Mouse (Mus musculus): ENCODE data around the gene Cdipt.

Gene Cdipt

GRCm38 (mm10) chr7:126975893-126975949 lies at the start of gene Cdipt:
Cdipt (plus strand) TSS chr7:126975914.
- DNase-seq (ENCODE audit: low spot score), result no peak

GRCm38 (mm10) chr7:126926299-126926698 lies 49.4 kb upstream of the Cdipt start:
- DNase-seq (ENCODE audit: low spot score), result no peak

DNA sequence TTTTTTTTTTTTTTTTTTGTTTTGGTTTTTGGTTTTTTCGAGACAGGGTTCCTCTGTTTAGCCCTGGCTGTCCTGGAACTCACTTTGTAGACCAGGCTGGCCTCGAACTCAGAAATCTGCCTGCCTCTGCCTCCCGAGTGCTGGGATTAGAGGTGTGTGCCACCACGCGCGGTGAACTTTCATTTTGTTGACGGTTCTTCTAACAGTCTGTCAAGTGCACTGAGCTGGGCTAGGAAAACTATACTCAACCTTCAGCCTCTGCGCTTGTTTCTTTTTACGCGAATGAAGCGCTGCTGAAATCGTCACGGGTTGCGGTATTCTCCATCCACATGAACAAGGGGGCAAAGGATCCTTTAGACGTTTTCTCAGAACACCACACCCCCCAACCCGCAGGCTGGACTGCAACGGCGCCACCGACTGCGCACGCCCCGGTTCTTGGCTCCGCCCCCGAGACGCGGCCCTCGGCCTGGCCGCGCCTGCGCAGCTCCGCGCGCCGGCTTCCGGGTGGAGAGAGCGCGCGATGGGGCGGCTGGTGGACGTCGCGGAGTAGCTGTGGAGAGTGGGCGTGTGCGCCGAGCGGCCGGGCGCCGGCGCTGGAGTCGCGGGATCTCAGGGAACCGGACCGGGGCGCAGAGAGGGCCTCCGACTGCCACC lies 47.2 kb upstream of the Cdipt start, which contains the start of gene Kctd13:
Gene Kctd13, plus strand, starts transcription at position 496 of the 654 bp plus-strand sequence.
- DNase-seq (ENCODE audit: low spot score), result no peak

GRCm38 (mm10) chr7:126929046-126929445 lies 46.7 kb upstream of the Cdipt start:
- no peak for DNase-seq (ENCODE audit: low spot score)

GRCm38 (mm10) chr7:126932652-126933051 lies 43.1 kb upstream of the Cdipt start:
- no peak for DNase-seq (ENCODE audit: low spot score)

GRCm38 (mm10) chr7:126941171-126941570 lies 34.5 kb upstream of the Cdipt start:
- DNase-seq (ENCODE audit: low spot score), result no peak

GRCm38 (mm10) chr7:126941801-126942200 lies 33.9 kb upstream of the Cdipt start:
- no peak for DNase-seq (ENCODE audit: low spot score)

DNA sequence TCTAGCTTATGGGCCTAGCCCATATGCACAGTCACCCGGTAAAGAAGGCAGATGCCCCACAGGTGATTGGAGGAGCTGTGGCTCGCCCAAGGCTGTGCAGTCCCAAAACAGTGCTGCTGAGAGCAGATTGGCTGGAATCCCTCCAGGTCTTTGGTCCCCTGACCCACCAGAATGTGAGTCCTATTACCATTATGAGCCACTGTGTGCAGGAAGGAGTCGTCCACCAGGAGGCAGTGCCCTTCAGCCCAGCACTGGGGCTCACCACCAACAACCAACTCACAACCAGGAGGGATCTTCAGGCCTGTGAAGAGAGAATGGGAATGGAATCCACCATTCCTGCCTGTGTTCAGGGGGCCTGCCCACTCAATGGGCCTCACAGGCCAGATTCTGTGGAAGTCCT lies 29.2 kb upstream of the Cdipt start:
- no peak for DNase-seq (ENCODE audit: low spot score)

GRCm38 (mm10) chr7:126948626-126949025 lies 27.1 kb upstream of the Cdipt start:
- no peak for DNase-seq (ENCODE audit: low spot score)

DNA sequence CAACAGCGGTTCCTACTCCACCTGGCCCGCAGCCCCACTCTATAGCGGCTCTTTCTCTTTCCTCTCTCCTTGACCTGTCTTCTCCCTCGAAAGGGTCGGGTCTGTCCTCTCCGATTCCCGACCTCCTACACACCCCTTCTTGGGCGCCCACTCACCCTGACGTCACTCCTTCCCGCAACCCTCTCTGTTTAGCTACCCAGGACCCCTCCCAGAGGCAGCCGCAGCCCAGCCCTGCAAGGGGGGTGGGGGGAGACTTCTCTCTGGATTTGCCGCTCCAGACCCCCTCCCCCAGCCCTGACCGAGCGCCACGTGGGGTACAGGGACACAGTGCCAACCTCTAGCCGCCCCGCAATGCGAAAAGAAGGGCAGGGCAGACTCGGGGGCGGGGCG lies 26.3 kb upstream of the Cdipt start, which contains the start of gene Asphd1:
Gene Asphd1, minus strand, starts transcription at position 180 of the 390 bp plus-strand sequence.
- no peak for DNase-seq (ENCODE audit: low spot score)

DNA sequence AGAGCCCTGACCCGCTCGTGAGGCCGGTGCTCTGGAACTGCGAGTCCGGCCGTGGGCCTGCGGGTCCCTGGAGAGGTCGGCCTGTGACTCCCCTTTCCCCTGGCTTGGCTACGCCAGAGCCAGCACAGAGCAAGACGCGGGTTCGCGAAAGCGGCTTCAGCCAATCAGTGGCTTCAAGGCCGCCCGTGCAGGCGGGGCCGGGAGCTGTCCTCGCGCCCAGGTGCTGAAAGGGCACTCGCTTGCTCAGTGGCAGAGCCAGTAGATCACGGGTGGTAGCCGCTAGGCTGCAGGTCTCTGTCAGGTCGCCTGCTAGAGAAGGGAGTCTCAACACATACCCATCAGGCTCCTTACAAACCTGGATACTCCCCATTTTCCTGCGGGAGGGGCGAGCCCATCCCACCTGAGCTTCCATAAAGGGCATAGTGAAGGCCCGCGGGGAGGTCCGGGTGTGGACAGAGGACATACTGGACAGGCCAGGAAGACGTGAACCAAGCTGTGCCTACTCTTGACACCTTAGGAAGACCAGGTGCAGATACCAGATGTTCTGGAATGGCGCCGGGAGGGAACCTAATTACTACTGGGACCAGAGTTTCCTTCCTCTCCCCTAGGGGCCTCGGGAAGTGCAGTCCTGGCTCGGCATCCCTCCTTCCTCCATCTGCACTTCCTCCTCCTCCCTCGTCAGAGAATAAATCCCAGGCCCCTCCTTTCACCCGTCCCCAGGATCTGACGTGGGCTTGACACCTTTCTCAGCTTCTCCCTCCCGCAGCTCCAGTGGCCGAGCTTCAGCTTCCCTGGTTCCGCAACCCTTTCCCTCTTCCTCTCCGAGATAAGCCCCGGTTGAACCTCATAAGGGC lies 25.7 kb upstream of the Cdipt start, which contains the start of gene Sez6l2:
Gene Sez6l2, plus strand, starts transcription at position 771 of the 854 bp plus-strand sequence.
- DNase-seq (ENCODE audit: low spot score), result no peak

DNA sequence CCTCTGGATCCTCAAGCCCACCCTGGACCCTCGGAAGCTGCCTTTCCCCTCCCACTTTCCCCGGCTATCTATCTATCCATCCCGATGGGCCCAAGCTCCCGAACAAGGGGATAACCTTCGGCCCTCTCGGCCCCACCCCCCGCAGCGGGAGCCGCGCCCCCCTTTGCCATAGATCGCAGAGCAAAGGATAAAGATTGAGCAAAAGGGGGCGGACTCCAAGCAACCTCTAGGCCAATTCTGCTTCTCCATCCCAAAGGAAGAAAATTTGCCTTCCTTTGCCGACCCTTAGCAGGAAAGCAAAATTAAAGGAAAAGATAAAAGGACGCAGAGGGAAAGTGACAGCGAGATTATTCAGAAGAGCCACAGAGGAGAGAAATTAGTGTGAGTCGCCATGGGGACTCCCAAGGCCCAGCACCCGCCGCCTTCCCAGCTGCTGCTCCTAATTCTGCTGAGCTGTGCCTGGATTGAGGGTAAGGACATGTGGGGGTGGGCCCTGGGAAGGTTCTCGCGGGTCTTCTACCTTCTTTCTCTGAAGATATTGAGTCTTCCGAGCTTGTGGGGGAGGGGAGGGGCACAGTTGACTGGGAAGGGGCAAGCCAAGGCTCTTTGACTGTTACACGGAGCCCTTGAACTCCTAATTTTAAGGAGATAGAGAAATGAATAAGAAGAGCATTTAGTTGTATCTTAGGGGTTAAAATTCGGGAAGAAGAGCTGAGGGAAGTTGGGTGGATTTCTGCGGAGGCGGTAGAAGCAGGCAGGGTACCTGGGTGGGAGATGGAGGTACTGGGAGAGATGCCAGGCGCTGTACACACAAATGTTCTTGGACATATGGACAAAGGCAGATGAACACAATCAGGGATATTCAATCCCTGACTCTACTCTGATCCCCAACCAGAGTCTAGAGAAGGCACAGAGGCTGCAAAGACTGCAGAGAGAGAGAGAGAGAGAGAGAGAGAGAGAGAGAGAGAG lies 24.8 kb upstream of the Cdipt start:
- no peak for DNase-seq (ENCODE audit: low spot score)

DNA sequence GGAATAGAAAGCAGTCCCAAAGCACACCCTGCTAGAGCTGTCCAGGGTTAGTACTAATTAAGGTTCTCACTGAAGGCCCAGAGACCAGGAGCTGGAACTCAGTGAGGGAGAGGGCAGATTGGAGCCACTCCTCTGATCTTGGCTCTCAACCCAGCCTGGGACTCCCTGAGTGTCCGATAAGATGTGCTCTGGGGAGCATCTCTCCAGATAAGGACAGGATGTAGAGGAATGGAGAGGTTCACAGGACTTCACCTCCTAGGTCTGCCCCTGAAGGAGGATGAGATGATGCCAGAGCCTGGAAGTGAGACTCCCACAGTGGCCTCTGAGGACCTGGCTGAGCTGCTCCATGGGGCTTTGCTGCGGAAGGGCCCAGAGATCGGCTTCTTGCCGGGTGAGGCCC lies 24.0 kb upstream of the Cdipt start:
- no peak for DNase-seq (ENCODE audit: low spot score)

GRCm38 (mm10) chr7:126952646-126953045 lies 23.1 kb upstream of the Cdipt start:
- no peak for DNase-seq (ENCODE audit: low spot score)

DNA sequence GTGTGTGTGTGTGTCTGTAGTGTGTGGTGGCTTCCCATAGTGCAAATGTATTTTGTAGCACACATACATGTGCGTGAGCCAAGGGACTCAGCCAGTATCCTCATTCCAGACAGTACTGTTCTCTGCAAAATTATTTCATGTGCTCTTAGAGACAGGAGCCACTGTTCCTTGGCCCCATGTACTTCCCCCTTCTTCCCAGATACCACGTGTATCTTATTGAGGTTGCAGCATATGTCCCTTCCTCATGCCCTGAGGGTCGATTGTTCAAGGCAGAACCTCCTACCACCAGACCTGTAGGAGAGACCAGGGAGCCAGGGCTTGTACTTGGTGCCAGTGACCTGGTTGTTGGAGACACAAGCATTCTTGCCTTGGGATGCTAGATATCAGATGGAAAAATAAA lies 20.6 kb upstream of the Cdipt start:
- no peak for DNase-seq (ENCODE audit: low spot score)

DNA sequence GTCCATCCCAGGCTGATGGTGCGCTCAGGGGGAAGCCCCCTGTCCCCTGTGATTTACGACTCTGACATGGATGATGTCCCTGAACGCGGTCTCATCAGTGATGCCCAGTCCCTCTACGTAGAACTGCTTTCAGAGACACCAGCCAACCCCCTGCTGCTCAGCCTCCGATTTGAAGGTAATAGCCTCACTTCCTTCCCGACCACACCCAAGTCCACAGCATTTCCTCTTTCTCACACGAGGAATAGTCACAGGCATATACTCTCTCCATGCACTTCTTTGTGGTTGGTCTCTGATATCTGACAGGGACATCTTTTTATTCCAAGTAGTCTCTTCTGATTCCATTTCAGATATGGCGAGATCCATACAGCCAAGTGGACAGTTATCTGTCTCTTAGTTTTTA lies 15.9 kb upstream of the Cdipt start:
- DNase-seq (ENCODE audit: low spot score), result no peak

DNA sequence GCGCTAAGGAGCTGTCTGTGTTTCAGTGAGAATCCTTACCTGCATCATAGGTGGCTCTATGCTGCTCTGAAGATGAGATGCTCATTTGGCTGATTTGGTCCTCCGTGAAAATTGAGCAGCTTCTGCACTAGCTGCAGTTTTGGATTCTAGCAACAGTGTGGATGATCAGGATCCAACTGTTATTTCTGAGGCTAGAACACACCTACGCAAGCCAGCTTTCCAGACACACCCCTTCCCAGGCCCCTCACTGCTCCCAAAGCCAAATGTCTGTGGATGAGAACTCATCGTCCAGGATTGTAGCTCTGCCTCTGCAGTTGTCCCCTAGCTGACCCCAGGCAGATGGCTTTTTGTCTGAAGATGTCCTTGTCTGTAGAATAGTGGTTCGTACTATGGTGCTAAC lies 14.6 kb upstream of the Cdipt start:
- no peak for DNase-seq (ENCODE audit: low spot score)

DNA sequence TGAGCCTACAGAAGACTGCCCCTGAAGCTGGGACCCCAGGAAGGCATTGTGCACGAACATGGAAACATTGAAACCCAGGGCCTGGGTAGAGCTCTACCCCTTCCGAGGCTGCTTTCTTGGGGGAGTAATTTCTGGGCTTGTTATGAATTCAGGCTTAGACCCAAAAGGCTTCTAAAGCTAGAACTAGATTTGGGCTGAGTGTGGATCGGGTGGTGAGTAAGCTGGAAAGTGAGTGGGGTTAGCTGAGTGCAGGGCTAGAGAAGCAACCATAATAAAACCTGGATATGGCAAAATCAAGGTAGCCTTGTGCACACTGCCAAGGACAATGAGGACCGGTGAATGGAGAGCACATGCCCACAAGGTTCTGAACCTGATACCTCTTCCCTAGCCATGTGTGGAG lies 13.7 kb upstream of the Cdipt start:
- no peak for DNase-seq (ENCODE audit: low spot score)

GRCm38 (mm10) chr7:126963548-126964286 lies 12.0 kb upstream of the Cdipt start:
- no peak for DNase-seq (ENCODE audit: low spot score)

- DNase-seq (ENCODE audit: low spot score), result no peak
Observed at GRCm38 (mm10) chr7:126965568-126965967, 10.1 kb upstream of the Cdipt start.

DNA sequence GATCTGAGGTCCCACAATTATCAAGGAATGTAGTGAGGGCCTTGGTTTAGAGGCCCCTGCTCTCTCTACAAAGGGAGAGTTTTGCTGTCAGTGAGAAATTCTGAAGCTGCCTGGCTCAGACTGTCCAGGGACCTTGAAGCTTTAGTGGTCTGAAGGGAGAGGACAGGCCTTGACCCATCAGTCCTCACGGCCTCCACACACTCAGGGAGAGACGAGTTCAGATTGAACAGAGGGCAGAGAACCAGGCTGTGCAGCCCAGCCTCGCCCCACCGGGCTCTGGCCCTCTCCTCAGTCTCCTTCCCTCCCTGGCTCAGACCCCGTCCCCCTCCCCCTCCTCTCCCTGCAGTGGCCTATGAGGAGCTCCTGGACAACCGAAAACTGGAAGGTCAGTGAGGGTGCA lies 8.4 kb upstream of the Cdipt start:
- DNase-seq (ENCODE audit: low spot score), result no peak

GRCm38 (mm10) chr7:126975493-126975892 lies 221 bp upstream of the Cdipt start:
- DNase-seq (ENCODE audit: low spot score), result no peak

All from layer of hippocampus, adult 9-10 months (tissue).